Mouse (Mus musculus) heart, adult 2 months (tissue): ENCODE measurements around the gene Ccdc187. TPM values are rescaled to one million over a fixed set of nuclear protein-coding genes. Genes with fewer than 3 reads are reported as not detected.

Source experiments
- DNase-seq, 2 experiments: peaks; one replicate each; pipeline ENCODE4 v3.0.0; 2021
- H3K27ac ChIP-seq: fragments of 200-600 bp; 2 replicates; pipeline ENCODE4 v1.8.1; 2022
- H3K27me3 ChIP-seq: fragments of 200-500 bp; 2 replicates; pipeline ENCODE4 v1.6.1; 2012; ENCODE audit warnings: mild to moderate bottlenecking, low read length, inconsistent platforms, mixed read lengths; ENCODE audit not compliant: control insufficient read depth, insufficient read depth
- H3K36me3 ChIP-seq: fragments of 200-500 bp; 2 replicates; pipeline ENCODE4 v1.6.1; 2012; ENCODE audit warnings: low read length, inconsistent platforms; ENCODE audit not compliant: control insufficient read depth, insufficient read depth
- H3K4me1 ChIP-seq: fragments of 200-500 bp; 2 replicates; pipeline ENCODE4 v1.6.1; 2011; ENCODE audit warnings: low read length; ENCODE audit not compliant: control insufficient read depth, insufficient read depth
- H3K4me3 ChIP-seq: fragments of 200-600 bp; 2 replicates; pipeline ENCODE4 v1.8.1; 2022
- H3K79me2 ChIP-seq: fragments of 200-500 bp; replicated peaks from 2 replicates; pipeline ENCODE4 v1.6.1; 2012; ENCODE audit warnings: mild to moderate bottlenecking, inconsistent platforms, low read length, moderate library complexity, mixed read lengths; ENCODE audit not compliant: control insufficient read depth, insufficient read depth
- H3K9ac ChIP-seq: fragments of 200-500 bp; 2 replicates; pipeline ENCODE4 v1.6.1; 2012; ENCODE audit warnings: low read depth, mild to moderate bottlenecking, control low read depth, inconsistent platforms, low read length, mixed read lengths
- CTCF ChIP-seq: fragments of 200-600 bp; IDR thresholded peaks from 2 replicates; pipeline ENCODE4 v1.8.1; 2022; ENCODE audit warnings: antibody characterized with exemption, mild to moderate bottlenecking, moderate library complexity
- EP300 ChIP-seq: fragments of 200-500 bp; IDR thresholded peaks from 2 replicates; pipeline ENCODE4 v1.6.1; 2011; ENCODE audit warnings: low read depth, low read length, control low read depth; ENCODE audit not compliant: insufficient read depth
- POLR2A ChIP-seq: fragments of 200-500 bp; IDR thresholded peaks from 2 replicates; pipeline ENCODE4 v1.6.1; 2011; ENCODE audit warnings: mild to moderate bottlenecking, low read depth, low read length, control low read depth; ENCODE audit not compliant: insufficient read depth
- whole genome bisulfite sequencing: fragments of 180-500 bp; shearing (Covaris S2); methylation state at CpG from one replicate; pipeline ENCODE4 v1.1.7; 2018; 5-methylcytosine and 5-hydroxymethylcytosine counted together
- intact Hi-C: fragments of 180-260 bp; cut with DNase I; formaldehyde crosslinking; loops from one replicate; pipeline ENCODE4 v1.15.1; 2025
- polyA plus RNA-seq: library from polyadenylated mRNA; depleted of rRNA; stranded (reverse); fragments of >200 nt; gene quantifications from 2 replicates; pipeline ENCODE4 v1.2.3, GENCODE M21; 2012; rRNA removed
- total RNA-seq, 2 experiments: library from RNA; stranded (reverse); gene quantifications; 2 replicates each; pipeline ENCODE4 v1.2.3; 2021

The Ccdc187 gene
- total and polyA plus RNA-seq, 3 experiments, result 0.09 to 0.37 (median 0.13) TPM

GRCm38 (mm10) chr2:26205126-26205525 lies 89.2 kb downstream of the Ccdc187 start:
- intact Hi-C loops, result no loop called here
- Histone ChIP-seq H3K79me2 (no peaks in the 10 kb centered on the region), H3K4me1 (no peaks in the 10 kb centered on the region), H3K27ac (no peak overlapping the region), H3K27me3 (peaks cover 23% of the 10 kb centered on the region), H3K36me3 (no peaks in the 10 kb centered on the region), H3K4me3 (no peak overlapping the region), H3K9ac (no peak overlapping the region)
- TF ChIP-seq EP300 (no peak), POLR2A (no peak), CTCF (no peak)
- DNase-seq, result peak in 1 of 2 experiments; percentile 41
- 3% methylated on average over 16 of the region's 16 CpGs for WGBS

GRCm38 (mm10) chr2:26202849-26203475 lies 91.4 kb downstream of the Ccdc187 start:
- no peaks in the 10 kb centered on the region for H3K79me2 ChIP-seq
- H3K4me1 ChIP-seq, result no peaks in the 10 kb centered on the region
- H3K4me3 ChIP-seq, result no peak overlapping the region
- no peak for TF ChIP-seq CTCF
- no peak for TF ChIP-seq EP300
- no peak for TF ChIP-seq POLR2A
- H3K27me3 ChIP-seq, result peaks cover 30% of the 10 kb centered on the region
- DNase-seq, result no peak
- intact Hi-C loops, result no loop called here
- 4% methylated on average over 36 of the region's 36 CpGs for WGBS
- no peak overlapping the region for H3K27ac ChIP-seq
- H3K36me3 ChIP-seq, result no peaks in the 10 kb centered on the region
- no peak overlapping the region for H3K9ac ChIP-seq

- intact Hi-C loops, result no loop called here
- Histone ChIP-seq H3K4me1 (no peaks in the 10 kb centered on the region), H3K27ac (no peak overlapping the region), H3K4me3 (no peak overlapping the region), H3K36me3 (no peaks in the 10 kb centered on the region), H3K9ac (no peak overlapping the region), H3K27me3 (peaks cover 33% of the 10 kb centered on the region), H3K79me2 (no peaks in the 10 kb centered on the region)
- 1% methylated on average over 77 of the region's 77 CpGs for WGBS
- no peak for DNase-seq
- TF ChIP-seq CTCF, result no peak
- TF ChIP-seq POLR2A, result no peak
- TF ChIP-seq EP300, result no peak
These were observed 92.2 kb downstream of the Ccdc187 start for GRCm38 (mm10) chr2:26201926-26202848.

- H3K4me1 ChIP-seq, result no peaks in the 10 kb centered on the region
- intact Hi-C loops, result no loop called here
- no peak for DNase-seq
- H3K27ac ChIP-seq, result no peak overlapping the region
- H3K9ac ChIP-seq, result no peak overlapping the region
- WGBS, result 1% methylated on average over 10 of the region's 10 CpGs
- peaks cover 29% of the 10 kb centered on the region for H3K27me3 ChIP-seq
- H3K79me2 ChIP-seq, result no peaks in the 10 kb centered on the region
- TF ChIP-seq EP300 (no peak), CTCF (no peak), POLR2A (no peak)
- no peaks in the 10 kb centered on the region for H3K36me3 ChIP-seq
- no peak overlapping the region for H3K4me3 ChIP-seq
These were observed 95.9 kb downstream of the Ccdc187 start for GRCm38 (mm10) chr2:26198488-26198887.

- no peak for TF ChIP-seq POLR2A
- TF ChIP-seq EP300, result no peak
- no peak for TF ChIP-seq CTCF
- Histone ChIP-seq H3K4me1 (no peaks in the 10 kb centered on the region), H3K9ac (no peak overlapping the region), H3K79me2 (no peaks in the 10 kb centered on the region), H3K27ac (no peak overlapping the region), H3K27me3 (peaks cover 14% of the 10 kb centered on the region), H3K4me3 (no peak overlapping the region), H3K36me3 (no peaks in the 10 kb centered on the region)
- DNase-seq, result no peak
- WGBS, result 49% methylated on average over 7 of the region's 7 CpGs
- intact Hi-C loops, result no loop called here
These were observed 99.6 kb downstream of the Ccdc187 start for GRCm38 (mm10) chr2:26194552-26195339.

Other genes with a start within 250 kb of the Ccdc187 start
- 10 to 100 TPM; 31.6 to 31.8 TPM for gene Nacc2, start 171.3 kb downstream of the Ccdc187 start, total RNA-seq
- 19.0 and 20.5 TPM in 2 replicates for gene Nacc2, start 171.3 kb downstream of the Ccdc187 start, polyA plus RNA-seq
- gene Lhx3, start 86.3 kb downstream of the Ccdc187 start, total RNA-seq, result not detected
- gene Lhx3, start 86.3 kb downstream of the Ccdc187 start, polyA plus RNA-seq, result not detected in 2 replicates
- gene Qsox2, start 57.0 kb downstream of the Ccdc187 start, total RNA-seq, result 10 to 100 TPM; 17.3 to 22.2 TPM
- 11.1 and 18.1 TPM in 2 replicates for gene Qsox2, start 57.0 kb downstream of the Ccdc187 start, polyA plus RNA-seq
- gene Gpsm1, start 21.0 kb upstream of the Ccdc187 start, total RNA-seq, result 100 to 1,000 TPM; 169 to 249 TPM
- gene Gpsm1, start 21.0 kb upstream of the Ccdc187 start, polyA plus RNA-seq, result 301 and 369 TPM in 2 replicates
- 10 to 100 TPM; 23.2 to 25.9 TPM for gene Dnlz, start 57.6 kb upstream of the Ccdc187 start, total RNA-seq
- 22.6 and 22.7 TPM in 2 replicates for gene Dnlz, start 57.6 kb upstream of the Ccdc187 start, polyA plus RNA-seq
- 1 to 10 TPM; 1.0 to 1.2 TPM for gene Card9, start 66.4 kb upstream of the Ccdc187 start, total RNA-seq
- gene Card9, start 66.4 kb upstream of the Ccdc187 start, polyA plus RNA-seq, result 2.3 and 4.1 TPM in 2 replicates
- 1 to 10 TPM; 7.2 to 9.5 TPM for gene Snapc4, start 86.1 kb upstream of the Ccdc187 start, total RNA-seq
- gene Snapc4, start 86.1 kb upstream of the Ccdc187 start, polyA plus RNA-seq, result 20.4 and 24.3 TPM in 2 replicates
- gene Entr1, start 94.8 kb upstream of the Ccdc187 start, total RNA-seq, result 10 to 100 TPM; 40.5 to 46.9 TPM
- 59.7 and 85.6 TPM in 2 replicates for gene Entr1, start 94.8 kb upstream of the Ccdc187 start, polyA plus RNA-seq
- 100 to 1,000 TPM; 139 to 160 TPM for gene Pmpca, start 94.8 kb upstream of the Ccdc187 start, total RNA-seq
- gene Pmpca, start 94.8 kb upstream of the Ccdc187 start, polyA plus RNA-seq, result 69.1 and 123 TPM in 2 replicates
- 10 to 100 TPM; 15.8 to 16.3 TPM for gene Inpp5e, start 114.6 kb upstream of the Ccdc187 start, total RNA-seq
- 22.1 and 23.6 TPM in 2 replicates for gene Inpp5e, start 114.6 kb upstream of the Ccdc187 start, polyA plus RNA-seq
- 10 to 100 TPM; 36.3 to 40.4 TPM for gene Sec16a, start 150.7 kb upstream of the Ccdc187 start, total RNA-seq
- gene Sec16a, start 150.7 kb upstream of the Ccdc187 start, polyA plus RNA-seq, result 37.5 and 50.1 TPM in 2 replicates
- 10 to 100 TPM; 31.6 to 32.4 TPM for gene Notch1, start 222.1 kb upstream of the Ccdc187 start, total RNA-seq
- gene Notch1, start 222.1 kb upstream of the Ccdc187 start, polyA plus RNA-seq, result 22.0 and 23.2 TPM in 2 replicates